Mouse (Mus musculus): ENCODE measurements at regions not wholly inside any gene's neighbourhood (a gene's known extent, or its start where the extent isn't known, plus 50 kb on each side); places are given as distances from the start of the nearest gene placed in this dataset.

- DNase-seq (ENCODE audit: low read depth, low spot score): no peak
Observed at GRCm38 (mm10) chr3:148167556-148167955, 822.8 kb downstream of the Adgrl2 start.

GRCm38 (mm10) chr3:148159059-148159458, 831.3 kb downstream of the Adgrl2 start:
- no peak for DNase-seq (ENCODE audit: low read depth, low spot score)

- no peak for DNase-seq (ENCODE audit: low read depth, low spot score)
Observed at GRCm38 (mm10) chr3:148158533-148158932, 831.8 kb downstream of the Adgrl2 start.

- DNase-seq (ENCODE audit: low read depth, low spot score): no peak
Observed at GRCm38 (mm10) chr3:148143776-148144175, 846.6 kb downstream of the Adgrl2 start.

GRCm38 (mm10) chr3:148136791-148137251, 853.5 kb downstream of the Adgrl2 start:
- no peak for DNase-seq (ENCODE audit: low read depth, low spot score)

- DNase-seq (ENCODE audit: low read depth, low spot score): no peak
Observed at GRCm38 (mm10) chr3:148134646-148135045, 855.7 kb downstream of the Adgrl2 start.

- DNase-seq (ENCODE audit: low read depth, low spot score): no peak
Observed at GRCm38 (mm10) chr3:148115576-148115975, 874.8 kb downstream of the Adgrl2 start.

GRCm38 (mm10) chr3:148112204-148112603, 878.2 kb downstream of the Adgrl2 start:
- DNase-seq (ENCODE audit: low read depth, low spot score): no peak

- no peak for DNase-seq (ENCODE audit: low read depth, low spot score)
Observed at GRCm38 (mm10) chr3:148107031-148107430, 883.3 kb downstream of the Adgrl2 start.

- DNase-seq (ENCODE audit: low read depth, low spot score): no peak
Observed at GRCm38 (mm10) chr3:148093930-148094329, 896.4 kb downstream of the Adgrl2 start.

- DNase-seq (ENCODE audit: low read depth, low spot score): no peak
Observed at GRCm38 (mm10) chr3:148075841-148076240, 914.5 kb downstream of the Adgrl2 start.

GRCm38 (mm10) chr3:148066701-148067100, 923.7 kb downstream of the Adgrl2 start:
- peak; percentile 57 for DNase-seq (ENCODE audit: low read depth, low spot score)

- DNase-seq (ENCODE audit: low read depth, low spot score): no peak
Observed at GRCm38 (mm10) chr3:148056074-148056473, 934.3 kb downstream of the Adgrl2 start.

GRCm38 (mm10) chr3:148052516-148052915, 937.8 kb downstream of the Adgrl2 start:
- DNase-seq (ENCODE audit: low read depth, low spot score): peak; percentile 55

- DNase-seq (ENCODE audit: low read depth, low spot score): no peak
Observed at GRCm38 (mm10) chr3:148048247-148048646, 942.1 kb downstream of the Adgrl2 start.

- no peak for DNase-seq (ENCODE audit: low read depth, low spot score)
Observed at GRCm38 (mm10) chr3:148032532-148032931, 957.8 kb downstream of the Adgrl2 start.

GRCm38 (mm10) chr3:148005831-148006230, 984.5 kb downstream of the Adgrl2 start:
- DNase-seq (ENCODE audit: low read depth, low spot score): no peak

GRCm38 (mm10) chr3:148004006-148004405, 986.3 kb downstream of the Adgrl2 start:
- no peak for DNase-seq (ENCODE audit: low read depth, low spot score)

- no peak for DNase-seq (ENCODE audit: low read depth, low spot score)
Observed at GRCm38 (mm10) chr3:147999330-147999953, 990.9 kb downstream of the Adgrl2 start.

GRCm38 (mm10) chr3:147991738-147992137, 998.6 kb downstream of the Adgrl2 start:
- no peak for DNase-seq (ENCODE audit: low read depth, low spot score)

- no peak for DNase-seq (ENCODE audit: low read depth, low spot score)
Observed at GRCm38 (mm10) chr3:147990831-147991230, 999.5 kb downstream of the Adgrl2 start.

GRCm38 (mm10) chr3:147982831-147983230, 1007.5 kb downstream of the Adgrl2 start:
- DNase-seq (ENCODE audit: low read depth, low spot score): no peak

- DNase-seq (ENCODE audit: low read depth, low spot score): no peak
Observed at GRCm38 (mm10) chr3:147981621-147982020, 1008.7 kb downstream of the Adgrl2 start.

GRCm38 (mm10) chr3:147976579-147976978, 1013.8 kb downstream of the Adgrl2 start:
- DNase-seq (ENCODE audit: low read depth, low spot score): no peak

Measured in forelimb bud, embryonic 11.5 days (tissue).